Mouse (Mus musculus) bone marrow, adult 2 months (tissue): ENCODE data around the gene Scn11a.

ENCODE experiments used
- CTCF ChIP-seq: fragments of 200-500 bp; IDR thresholded peaks from 2 replicates; pipeline ENCODE4 v1.5.1; 2011; ENCODE audit warnings: low read length, control low read depth; ENCODE audit not compliant: control insufficient read depth, insufficient read depth
- POLR2A ChIP-seq: fragments of 200-500 bp; IDR thresholded peaks from 2 replicates; pipeline ENCODE4 v1.6.1; 2011; ENCODE audit warnings: low read depth, mild to moderate bottlenecking, control low read depth, low read length, borderline replicate concordance; ENCODE audit not compliant: control insufficient read depth

DNA sequence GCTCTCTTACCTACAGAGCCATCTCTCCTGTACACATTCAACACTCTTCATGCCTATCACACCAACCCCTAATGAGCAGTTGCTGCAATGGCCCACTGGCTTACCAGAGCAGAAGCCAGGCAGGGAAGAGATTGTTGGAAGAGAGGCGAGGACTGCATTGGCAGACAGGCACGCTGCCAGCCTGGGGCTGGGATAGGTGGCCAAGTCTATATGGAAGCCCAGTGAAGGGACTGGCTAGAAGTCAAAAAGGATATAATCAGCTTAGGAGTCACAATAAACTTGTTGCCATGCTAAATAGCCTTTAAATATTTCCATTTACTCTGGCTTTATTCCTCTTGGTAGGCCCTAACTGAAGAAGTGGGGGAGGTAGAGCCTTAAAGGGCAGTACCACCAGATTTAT is 5.7 kb upstream of the Scn11a start:
- no peak for TF ChIP-seq CTCF
- TF ChIP-seq POLR2A = no peak
